Comparison of ENCODE assay signal across 14 mouse cellular contexts in genomic region chr5:117659596-117659995, GRCm38 (mm10).
"Had no signal": no experiment of that assay in that cellular context is flagged by ENCODE, and none has a peak within 500 bp of the region (broad histone marks: within the 10 kb centered on the region; RNA-seq: fewer than 3 reads in every experiment).

No protein-coding gene starts in this region.

- H3K27ac ChIP-seq: limb, embryonic 12.5 days; liver, embryonic 13.5 days; midbrain, embryonic 13.5 days had no signal

- H3K4me3 ChIP-seq: limb, embryonic 12.5 days; liver, embryonic 13.5 days; midbrain, embryonic 13.5 days had no signal

- H3K36me3 ChIP-seq: limb, embryonic 12.5 days; liver, embryonic 13.5 days; midbrain, embryonic 13.5 days had no signal

- DNase-seq: kidney, postnatal 25 days; layer of hippocampus, adult 9-11 months; layer of hippocampus, postnatal 36 days; liver; liver, embryonic 13.5 days; liver, postnatal 0 days; lung, postnatal 36 days; right cerebral cortex, postnatal 4 days; spleen, adult 18-20 months; thymus, adult 18-20 months; thymus, postnatal 14 days had no signal

- H3K27me3 ChIP-seq: limb, embryonic 12.5 days; liver, embryonic 13.5 days; midbrain, embryonic 13.5 days had no signal

- H3K4me1 ChIP-seq: limb, embryonic 12.5 days; liver, embryonic 13.5 days had no signal

- H3K9me3 ChIP-seq: limb, embryonic 12.5 days; liver, embryonic 13.5 days; midbrain, embryonic 13.5 days had no signal

- H3K9ac ChIP-seq: limb, embryonic 12.5 days; liver, embryonic 13.5 days; liver, postnatal 0 days; midbrain, embryonic 13.5 days had no signal

- H3K4me2 ChIP-seq: limb, embryonic 12.5 days; liver, embryonic 13.5 days; midbrain, embryonic 13.5 days had no signal

- ATAC-seq: intestine, embryonic 16.5 days; liver, postnatal 0 days; midbrain, embryonic 13.5 days had no signal
